Mouse (Mus musculus) urinary bladder, postnatal 4 days (tissue): Measurements from ENCODE around the gene Clec4a3.
"Not testable (repeated sequence)": the region's sequence is repeated elsewhere in the genome, so short reads cannot be mapped to it uniquely, and the experiment has no call there.

Experiments
- DNase-seq, 2 experiments: peaks; one replicate each; pipeline ENCODE4 v3.0.0; 2021 to 2022; ENCODE audit warnings: low spot score in 2 of 2

Clec4a3 gene

GRCm38 (mm10) chr6:122952401-122952800 is at the start of gene Clec4a3:
Gene Clec4a3 (plus strand): TSS chr6:122952515.
- no peak for DNase-seq

- DNase-seq = no peak
These were observed 32.4 kb upstream of the Clec4a3 start for GRCm38 (mm10) chr6:122919922-122920321.

DNA sequence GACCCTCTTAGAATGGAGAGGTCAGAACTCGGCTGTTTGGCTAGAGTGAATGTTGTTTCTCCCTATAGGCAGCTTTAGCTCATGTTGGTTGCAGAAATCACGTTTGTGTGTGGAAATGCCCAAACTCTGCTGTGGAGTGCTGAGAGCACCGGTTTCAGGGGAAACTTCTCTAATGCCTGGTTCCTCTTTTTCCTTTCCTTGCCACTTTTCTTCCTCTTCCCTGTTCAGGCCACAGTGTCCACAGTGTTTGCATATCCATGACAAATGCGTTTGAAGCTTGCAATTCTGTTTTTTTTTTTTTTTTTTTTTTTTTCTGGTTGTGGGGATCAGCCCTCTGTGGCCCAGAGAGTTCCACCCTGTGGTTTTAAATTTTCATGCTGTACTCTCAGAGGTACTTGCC is 30.9 kb upstream of the Clec4a3 start, which contains the start of gene Clec4a1:
Clec4a1 (plus strand) TSS at position 398 of the 400 bp plus-strand sequence.
- no peak for DNase-seq

DNA sequence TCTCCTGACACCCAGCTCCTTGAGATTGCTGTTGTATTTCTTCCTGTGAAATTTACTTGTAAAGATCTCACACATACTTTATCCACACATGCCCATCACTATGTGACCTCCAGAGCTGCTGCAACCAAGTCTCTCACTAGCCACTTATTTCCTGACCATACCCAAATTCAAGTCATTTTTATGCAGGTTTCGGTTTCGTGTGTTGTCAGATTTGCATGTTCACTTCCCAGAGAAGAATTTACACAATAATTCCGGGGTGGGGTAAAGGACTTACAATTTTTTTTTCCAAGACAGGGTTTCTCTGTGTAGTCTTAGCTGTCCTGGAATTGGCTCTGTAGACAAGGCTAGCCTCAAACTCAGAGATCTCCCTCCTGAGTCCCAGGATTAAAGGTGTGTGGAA is 17.5 kb upstream of the Clec4a3 start:
- DNase-seq = peak in 1 of 2 experiments; percentile 10

DNA sequence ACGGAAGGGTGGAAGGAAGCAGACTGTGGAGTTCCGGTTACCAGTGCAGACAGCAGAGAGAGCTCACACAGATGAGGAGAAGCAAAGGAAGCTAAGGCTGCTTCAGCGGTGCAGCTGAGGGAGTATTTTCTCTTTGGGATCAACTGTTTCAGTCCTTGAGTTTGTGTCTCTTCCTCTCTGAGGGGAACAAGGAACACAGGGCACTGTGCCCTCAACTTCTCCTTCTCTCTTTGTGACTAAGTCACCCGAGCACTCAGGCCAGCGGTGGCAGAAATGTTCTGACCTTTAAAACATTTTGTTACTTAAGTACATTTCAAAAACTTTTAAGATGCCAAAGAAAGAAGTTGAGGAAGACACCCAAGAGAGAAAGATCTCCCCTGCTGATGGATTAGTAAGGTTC is 12.7 kb upstream of the Clec4a3 start:
- no peak for DNase-seq

DNA sequence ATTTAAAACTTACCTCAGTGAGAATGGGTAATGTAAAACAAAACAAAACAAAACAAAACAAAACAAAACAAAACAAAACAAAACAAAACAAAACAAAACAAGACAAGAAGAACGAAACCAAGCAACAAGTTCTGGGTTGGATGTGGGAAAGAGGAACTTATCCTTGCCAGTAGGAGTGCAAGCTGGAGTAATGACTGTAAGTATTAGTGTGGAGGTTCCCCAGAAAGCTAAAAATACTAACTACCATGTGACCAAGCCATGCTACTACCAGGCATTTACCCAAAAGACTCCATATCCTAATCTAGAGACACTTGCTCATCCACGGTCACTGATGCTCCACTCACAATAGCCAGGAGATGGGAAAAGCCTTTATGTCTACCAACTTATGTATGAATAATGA is 5.6 kb upstream of the Clec4a3 start:
- no peak for DNase-seq

DNA sequence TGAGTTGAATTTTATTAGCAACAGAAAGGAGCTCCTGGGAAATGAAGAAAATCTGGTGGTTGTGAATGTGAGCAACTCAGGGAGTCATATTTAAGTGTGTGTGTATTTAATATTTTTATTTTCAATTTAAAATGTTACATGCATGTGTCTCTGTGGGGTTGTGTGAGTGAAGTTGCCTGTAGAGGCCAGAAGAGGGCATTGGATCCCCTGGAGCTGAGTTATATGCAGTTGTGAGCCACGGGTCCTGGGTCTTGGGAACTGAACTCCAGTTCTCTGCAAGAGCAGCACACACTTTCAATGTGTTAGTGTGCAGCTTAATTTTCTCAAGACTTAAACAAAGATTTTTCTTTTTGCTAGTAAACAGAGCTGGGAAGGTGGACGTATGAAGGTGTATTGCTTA is 12.2 kb downstream of the Clec4a3 start:
- DNase-seq = no peak

DNA sequence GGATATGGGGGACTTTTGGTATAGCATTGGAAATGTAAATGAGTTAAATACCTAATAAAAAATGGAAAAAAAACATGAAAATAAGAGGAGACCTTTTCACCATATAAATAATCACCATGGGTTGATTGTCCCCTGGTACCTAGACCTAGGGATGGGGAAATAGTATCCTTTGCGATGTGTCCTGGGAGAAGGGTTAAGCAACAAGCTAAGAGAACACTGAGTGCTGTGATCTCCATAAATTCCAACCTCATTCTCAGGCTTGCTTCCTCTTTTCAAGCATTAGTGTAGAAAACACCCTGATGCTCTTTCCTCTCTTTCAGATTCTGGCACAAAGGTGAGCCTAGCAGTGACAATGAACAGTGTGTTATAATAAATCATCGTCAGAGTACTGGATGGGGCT is 16.7 kb downstream of the Clec4a3 start:
- no peak for DNase-seq

GRCm38 (mm10) chr6:122989876-122990437 is 37.6 kb downstream of the Clec4a3 start, which contains the start of gene Clec4a4:
Gene Clec4a4 (plus strand): TSS chr6:122990367.
- no peak for DNase-seq

GRCm38 (mm10) chr6:123004696-123005095 is 52.4 kb downstream of the Clec4a3 start:
- DNase-seq = not testable (repeated sequence)

DNA sequence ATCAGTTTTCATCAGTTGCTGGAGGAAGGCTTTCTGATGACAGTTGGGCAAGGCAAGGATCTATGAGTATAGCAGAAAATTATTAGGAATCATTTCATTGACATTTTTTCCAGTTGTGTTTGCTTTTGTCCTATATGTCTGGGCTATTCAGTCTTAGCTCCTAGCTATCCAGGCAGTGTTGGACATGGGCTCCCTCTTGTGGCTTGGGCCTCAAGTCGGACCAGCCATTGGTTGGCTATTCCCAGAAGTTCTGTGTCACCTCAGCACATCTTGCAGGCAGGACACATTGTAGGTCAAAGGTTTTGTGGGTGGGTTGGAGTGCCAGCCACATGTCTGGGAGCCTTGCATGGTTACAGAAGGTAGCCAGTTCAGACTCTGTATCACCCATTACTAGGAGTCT is 53.3 kb downstream of the Clec4a3 start:
- no peak for DNase-seq
